Mouse (Mus musculus) thymus, postnatal 4 days (tissue): ENCODE measurements around the gene Afap1.

Experiments
- DNase-seq: peaks from one replicate; pipeline ENCODE4 v3.0.0; 2021

The Afap1 gene

GRCm38 (mm10) chr5:35898114-35898513 is 5.0 kb downstream of the Afap1 start:
- DNase-seq: no peak

GRCm38 (mm10) chr5:35898994-35899393 is 5.9 kb downstream of the Afap1 start:
- no peak for DNase-seq

GRCm38 (mm10) chr5:35900401-35901225 is 7.5 kb downstream of the Afap1 start:
- no peak for DNase-seq

GRCm38 (mm10) chr5:35901226-35901809 is 8.2 kb downstream of the Afap1 start:
- DNase-seq: no peak

GRCm38 (mm10) chr5:35903456-35903855 is 10.3 kb downstream of the Afap1 start:
- no peak for DNase-seq

GRCm38 (mm10) chr5:35905283-35905682 is 12.2 kb downstream of the Afap1 start:
- no peak for DNase-seq

GRCm38 (mm10) chr5:35907090-35907489 is 14.0 kb downstream of the Afap1 start:
- DNase-seq: no peak

GRCm38 (mm10) chr5:35907633-35908426 is 14.7 kb downstream of the Afap1 start:
- DNase-seq: no peak

GRCm38 (mm10) chr5:35908626-35909443 is 15.7 kb downstream of the Afap1 start:
- DNase-seq: no peak

GRCm38 (mm10) chr5:35915629-35916300 is 22.6 kb downstream of the Afap1 start:
- DNase-seq: no peak

GRCm38 (mm10) chr5:35916666-35917065 is 23.5 kb downstream of the Afap1 start:
- DNase-seq: no peak

- no peak for DNase-seq
These were observed 25.3 kb downstream of the Afap1 start for GRCm38 (mm10) chr5:35918387-35918786.

GRCm38 (mm10) chr5:35920076-35920475 is 27.0 kb downstream of the Afap1 start:
- no peak for DNase-seq

GRCm38 (mm10) chr5:35920557-35920956 is 27.4 kb downstream of the Afap1 start:
- no peak for DNase-seq

- DNase-seq: no peak
These were observed 28.0 kb downstream of the Afap1 start for GRCm38 (mm10) chr5:35921141-35921540.

- DNase-seq: no peak
These were observed 28.6 kb downstream of the Afap1 start for GRCm38 (mm10) chr5:35921595-35922254.

GRCm38 (mm10) chr5:35923448-35923847 is 30.3 kb downstream of the Afap1 start:
- no peak for DNase-seq

- DNase-seq: no peak
These were observed 32.1 kb downstream of the Afap1 start for GRCm38 (mm10) chr5:35925171-35925634.

GRCm38 (mm10) chr5:35926511-35926910 is 33.4 kb downstream of the Afap1 start:
- no peak for DNase-seq

GRCm38 (mm10) chr5:35931296-35931695 is 38.2 kb downstream of the Afap1 start:
- DNase-seq: no peak

- DNase-seq: no peak
These were observed 39.9 kb downstream of the Afap1 start for GRCm38 (mm10) chr5:35933059-35933458.
